Mouse (Mus musculus) macrophage (primary cell): ENCODE measurements around the gene Sdhc. TPM values are rescaled to one million over a fixed set of nuclear protein-coding genes. Genes with fewer than 3 reads are reported as not detected.

ENCODE experiments used
- H3K27ac ChIP-seq: fragments of 350-480 bp; formaldehyde crosslinking; 2 replicates; pipeline ENCODE4 v1.9.0; 2021
- H3K36me3 ChIP-seq: fragments of 350-480 bp; formaldehyde crosslinking; 2 replicates; pipeline ENCODE4 v1.9.0; 2021; ENCODE audit errors: inconsistent target
- H3K4me3 ChIP-seq: fragments of 350-480 bp; formaldehyde crosslinking; 2 replicates; pipeline ENCODE4 v1.9.0; 2021; ENCODE audit errors: inconsistent target
- H3K79me2 ChIP-seq: fragments of 350-480 bp; formaldehyde crosslinking; 2 replicates; pipeline ENCODE4 v1.9.0; 2021; ENCODE audit errors: inconsistent target
- WGBS: methylation state at CpG from one replicate; pipeline ENCODE4 v1.1.7; 2026; ENCODE audit warnings: inconsistent platforms; ENCODE audit not compliant: missing documents; 5-methylcytosine and 5-hydroxymethylcytosine counted together
- polyA plus RNA-seq: library from polyadenylated mRNA; stranded (reverse); fragments of 250-400 nt; gene quantifications from 3 replicates; pipeline ENCODE4 v1.2.4, GENCODE M21; 2018; ENCODE audit warnings: inconsistent platforms
- total RNA-seq, 78 experiments: library from RNA; depleted of rRNA; stranded (reverse); fragments of 250-400 nt; gene quantifications; 1 replicate in 9 of 78; 2 replicates in 24 of 78; 3 replicates in 43 of 78; 4 replicates in 2 of 78; pipeline ENCODE4 v1.2.4; 2018; ENCODE audit warnings: inconsistent platforms in 56 of 78

Sdhc gene
- total RNA-seq (2018; cell fraction: chromatin; rRNA removed), result 10 to 100 TPM in 13 of 26 experiments, 1 to 10 TPM in 13; 2.4 to 22.3 (median 9.5) TPM
- total RNA-seq (2018; cell fraction: cytosol; rRNA removed), result 100 to 1,000 TPM in 21 of 26 experiments, 10 to 100 TPM in 5; 89.9 to 124 (median 112) TPM
- 10 to 100 TPM; 11.5 to 60.4 (median 34.4) TPM for total RNA-seq (2018; cell fraction: nucleus; rRNA removed)
- 81.5 to 101 TPM (median 100 TPM) in 3 replicates for polyA plus RNA-seq

GRCm38 (mm10) chr1:171149974-171150760 lies at the start of gene Sdhc, which contains the start of gene Mpz:
Gene Sdhc, minus strand, starts transcription at chr1:171150603.
Gene Mpz, plus strand, starts transcription at chr1:171150711.
- peak within 1 kb of the TSS; percentile 99 for H3K4me3 ChIP-seq
- WGBS, result under 1% methylated on average over 34 of the region's 34 CpGs
- H3K79me2 ChIP-seq, result peaks cover 52% of the 10 kb centered on the region
- peak within 1 kb of the TSS; percentile 88 for H3K27ac ChIP-seq
- peaks cover 11% of the 10 kb centered on the region; the same call in 1 of the 2 replicates for H3K36me3 ChIP-seq

- Histone ChIP-seq H3K27ac (no peak overlapping the region), H3K4me3 (no peak overlapping the region), H3K36me3 (no peaks in the 10 kb centered on the region), H3K79me2 (peaks cover 10% of the 10 kb centered on the region; the same call in 1 of the 2 replicates)
- 100% methylated on average over 1 of the region's 1 CpGs for WGBS
These were observed 49.1 kb upstream of the Sdhc start for GRCm38 (mm10) chr1:171199532-171199931.

DNA sequence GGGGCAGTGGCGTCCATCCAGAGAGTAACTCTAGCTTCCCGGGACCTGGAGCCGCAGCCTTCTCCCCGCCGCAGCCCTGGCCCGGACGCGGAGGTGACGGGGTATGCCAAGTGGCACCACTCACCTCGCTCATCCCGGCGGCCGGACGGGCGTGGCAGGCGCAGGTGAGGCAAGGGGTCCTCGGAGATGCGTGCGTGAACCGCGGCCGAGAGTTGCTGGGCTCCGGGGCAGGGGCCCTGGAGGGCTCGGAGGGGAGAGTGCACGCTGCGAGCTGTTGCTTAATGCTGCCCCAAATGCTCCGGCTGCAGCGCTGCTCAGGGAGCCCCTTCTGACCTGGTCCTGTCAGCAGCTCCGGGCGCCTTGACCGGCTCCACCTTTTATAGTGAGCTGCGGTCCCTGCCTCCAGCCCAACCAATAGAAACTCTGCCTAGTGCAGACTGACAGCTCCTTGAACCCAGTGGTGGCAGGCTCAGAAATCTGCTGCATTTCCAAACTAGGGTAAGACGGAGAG lies 45.5 kb upstream of the Sdhc start, which contains the start of gene Pcp4l1:
Pcp4l1 (minus strand) TSS at position 382 of the 511 bp plus-strand sequence.
- H3K79me2 ChIP-seq, result peaks cover 31% of the 10 kb centered on the region
- no peaks in the 10 kb centered on the region for H3K36me3 ChIP-seq
- no peak within 1 kb of the TSS for H3K27ac ChIP-seq
- under 1% methylated on average over 33 of the region's 33 CpGs for WGBS
- H3K4me3 ChIP-seq, result peak within 1 kb of the TSS; percentile 48

- Histone ChIP-seq H3K4me3 (peak overlapping the region; percentile 48), H3K36me3 (no peaks in the 10 kb centered on the region), H3K27ac (no peak overlapping the region), H3K79me2 (peaks cover 31% of the 10 kb centered on the region)
- 35% methylated on average over 20 of the region's 20 CpGs for WGBS
These were observed 44.8 kb upstream of the Sdhc start for GRCm38 (mm10) chr1:171195046-171195822.

- H3K36me3 ChIP-seq, result no peaks in the 10 kb centered on the region
- peaks cover 40% of the 10 kb centered on the region for H3K79me2 ChIP-seq
- no peak overlapping the region for H3K4me3 ChIP-seq
- no peak overlapping the region for H3K27ac ChIP-seq
- WGBS, result 87% methylated on average over 11 of the region's 11 CpGs
These were observed 43.8 kb upstream of the Sdhc start for GRCm38 (mm10) chr1:171193911-171194830.

GRCm38 (mm10) chr1:171193093-171193840 lies 42.9 kb upstream of the Sdhc start:
- WGBS, result 90% methylated on average over 18 of the region's 18 CpGs
- Histone ChIP-seq H3K36me3 (no peaks in the 10 kb centered on the region), H3K79me2 (peaks cover 49% of the 10 kb centered on the region), H3K27ac (no peak overlapping the region), H3K4me3 (no peak overlapping the region)

GRCm38 (mm10) chr1:171192283-171192682 lies 41.9 kb upstream of the Sdhc start:
- H3K79me2 ChIP-seq, result peaks cover 59% of the 10 kb centered on the region
- WGBS, result 93% methylated on average over 10 of the region's 10 CpGs
- no peak overlapping the region for H3K27ac ChIP-seq
- H3K36me3 ChIP-seq, result no peaks in the 10 kb centered on the region
- no peak overlapping the region for H3K4me3 ChIP-seq

- H3K79me2 ChIP-seq, result peaks cover 74% of the 10 kb centered on the region
- no peaks in the 10 kb centered on the region for H3K36me3 ChIP-seq
- H3K4me3 ChIP-seq, result no peak overlapping the region
- H3K27ac ChIP-seq, result no peak overlapping the region
- 97% methylated on average over 9 of the region's 9 CpGs for WGBS
These were observed 40.4 kb upstream of the Sdhc start for GRCm38 (mm10) chr1:171190832-171191231.

GRCm38 (mm10) chr1:171189476-171190114 lies 39.2 kb upstream of the Sdhc start:
- Histone ChIP-seq H3K79me2 (peaks cover 70% of the 10 kb centered on the region), H3K27ac (no peak overlapping the region), H3K4me3 (no peak overlapping the region), H3K36me3 (no peaks in the 10 kb centered on the region)
- 80% methylated on average over 12 of the region's 14 CpGs for WGBS

DNA sequence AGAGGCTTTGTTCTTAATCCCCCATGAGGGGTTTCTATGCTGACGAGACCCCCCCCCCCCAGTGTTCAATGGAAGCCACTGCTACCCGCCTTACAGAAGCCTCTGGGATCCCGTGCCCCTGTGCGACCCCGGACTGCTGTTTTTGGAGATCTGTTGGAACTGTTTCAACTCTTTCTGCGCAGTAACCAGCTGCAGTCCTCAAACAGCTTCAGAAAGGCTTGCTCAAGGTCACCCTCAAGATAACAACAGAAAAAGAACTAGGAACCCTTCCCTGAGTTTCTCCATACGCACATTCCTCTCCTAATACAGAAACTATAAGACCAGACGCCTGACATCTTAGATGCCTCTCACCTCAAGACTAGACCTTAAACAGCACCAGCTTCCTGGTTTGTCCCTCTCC lies 38.6 kb upstream of the Sdhc start:
- Histone ChIP-seq H3K36me3 (no peaks in the 10 kb centered on the region), H3K27ac (no peak overlapping the region), H3K79me2 (peaks cover 65% of the 10 kb centered on the region), H3K4me3 (no peak overlapping the region)
- 80% methylated on average over 7 of the region's 8 CpGs for WGBS

DNA sequence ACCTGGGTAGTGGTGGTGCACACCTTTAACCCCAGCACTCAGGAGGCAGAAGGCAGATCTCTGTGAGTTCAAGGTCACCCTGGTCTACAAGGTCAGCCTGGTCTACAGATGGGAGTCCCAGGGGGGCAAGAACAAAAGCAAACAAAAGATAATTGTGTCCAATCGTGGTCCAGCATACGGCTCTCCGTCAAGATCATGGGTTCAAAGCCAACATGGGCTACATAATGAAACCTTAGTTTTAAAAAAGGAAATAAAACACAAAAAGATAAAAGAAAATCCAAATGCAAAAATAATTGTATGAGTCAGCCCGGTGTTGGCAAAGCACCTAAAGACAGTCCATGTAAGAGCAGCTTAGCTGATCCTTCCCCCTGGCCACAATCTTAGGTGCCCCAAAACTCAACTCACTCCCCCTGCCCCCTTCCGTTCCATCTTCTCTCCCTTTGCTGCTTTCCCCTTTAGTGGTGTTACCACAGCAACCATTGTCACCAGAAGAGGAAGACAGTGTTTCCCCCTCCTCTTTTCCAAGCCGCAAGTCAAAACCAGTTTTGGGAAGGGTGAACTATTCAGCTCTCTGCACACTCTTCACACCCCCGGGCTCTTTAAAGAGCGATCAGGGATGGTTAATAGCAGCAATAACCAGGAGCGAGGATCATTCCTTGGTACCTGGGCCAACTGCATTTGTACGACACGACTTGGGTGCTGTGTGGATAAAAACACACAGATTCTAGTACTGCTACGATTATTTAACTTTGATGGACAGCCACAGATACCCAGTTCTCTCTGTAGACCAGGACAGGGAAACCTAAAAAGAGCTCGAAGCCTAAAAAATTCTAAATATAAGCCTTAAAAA lies 37.7 kb upstream of the Sdhc start:
- 32% methylated on average over 13 of the region's 13 CpGs for WGBS
- no peaks in the 10 kb centered on the region for H3K36me3 ChIP-seq
- no peak overlapping the region for H3K4me3 ChIP-seq
- no peak overlapping the region for H3K27ac ChIP-seq
- H3K79me2 ChIP-seq, result peaks cover 57% of the 10 kb centered on the region

DNA sequence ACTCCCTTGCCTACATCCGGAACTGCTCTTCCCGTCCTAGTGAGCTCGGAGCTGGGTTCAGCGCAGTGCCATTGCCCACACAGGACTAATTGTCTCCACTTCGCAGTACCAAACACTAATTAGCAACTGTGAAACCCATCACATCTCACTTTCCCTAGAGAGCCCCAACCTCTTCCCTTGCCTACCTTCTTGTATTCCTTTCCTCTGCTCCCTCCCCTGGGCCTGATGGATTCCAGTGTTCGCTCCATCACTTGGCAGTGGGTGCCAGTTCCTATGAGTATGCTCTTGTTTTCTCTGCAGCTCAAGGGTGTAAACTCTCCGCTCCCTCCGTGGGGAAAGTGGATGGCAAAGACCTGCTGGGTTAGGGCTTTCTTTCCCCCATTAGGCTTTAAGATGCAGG lies 35.3 kb upstream of the Sdhc start:
- Histone ChIP-seq H3K79me2 (peaks cover 70% of the 10 kb centered on the region), H3K4me3 (no peak overlapping the region), H3K36me3 (no peaks in the 10 kb centered on the region), H3K27ac (peak overlapping the region; percentile 97)
- whole genome bisulfite sequencing, result 97% methylated on average over 8 of the region's 8 CpGs
